Mouse (Mus musculus): ENCODE data around the gene Cdyl2. TPM values are rescaled to one million over a fixed set of nuclear protein-coding genes. Genes with fewer than 3 reads are reported as not detected.

Gene Cdyl2
- total RNA-seq (2021) = 10 to 100 TPM; 11.4 to 11.5 TPM
- long read RNA-seq, experiment 1, transcript Cdyl2-201 (7 exons, 2,411 nt) = major isoform, 5 of 6 reads
- long read RNA-seq, experiment 1, partial matches to known transcripts = 0 of 6 reads
- long read RNA-seq, experiment 1, other reads (novel, unspliced or antisense) = 1 of 6 reads
- long read RNA-seq, experiment 2, partial matches to known transcripts = 0 of 5 reads
- long read RNA-seq, experiment 2, other reads (novel, unspliced or antisense) = 2 of 5 reads

- peak; percentile 83 to 89 for DNase-seq (ENCODE audit: low spot score in 2 of 2)
Observed at GRCm38 (mm10) chr8:116732684-116733647, at the start of gene Cdyl2. Gene Cdyl2, minus strand, starts transcription at chr8:116732991.

DNA sequence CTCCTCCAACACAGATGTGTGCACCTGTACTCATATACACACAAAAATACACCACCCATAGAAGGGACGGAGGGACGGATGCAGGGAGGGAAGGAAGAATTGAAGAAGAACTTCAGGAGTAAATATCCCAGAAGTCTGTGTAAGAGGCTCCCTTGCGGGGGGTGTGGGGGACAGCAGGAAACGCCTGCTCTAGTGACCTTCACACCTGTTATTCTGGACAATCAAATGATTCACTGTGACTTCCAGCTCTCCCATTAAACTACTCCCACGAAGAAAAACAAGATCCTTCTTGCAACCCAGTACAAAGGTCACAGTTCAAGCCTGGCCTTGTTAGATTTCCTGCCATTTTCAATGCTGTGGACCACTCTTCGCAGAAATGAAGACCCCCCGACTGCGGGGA, 47.8 kb upstream of the Cdyl2 start:
- DNase-seq (ENCODE audit: low spot score in 2 of 2) = no peak

DNA sequence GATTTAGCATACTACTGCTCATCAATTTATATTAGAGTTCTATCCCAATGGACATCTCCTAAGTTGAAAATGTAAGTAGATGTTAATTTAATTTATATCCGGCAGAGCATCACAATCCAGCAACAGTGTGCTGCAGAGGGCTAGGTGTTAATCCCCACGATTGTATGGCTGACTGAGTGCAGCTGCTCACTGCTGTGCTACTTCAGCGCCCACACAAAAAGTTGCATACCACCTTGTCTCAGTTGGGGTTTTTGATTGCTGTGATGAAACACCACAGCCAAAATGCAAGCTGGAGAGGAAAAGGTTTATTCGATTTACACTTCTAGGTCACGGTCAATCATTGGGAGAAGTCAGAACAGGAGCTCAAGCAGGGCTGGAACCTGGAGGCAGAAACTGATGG, 41.4 kb upstream of the Cdyl2 start:
- DNase-seq (ENCODE audit: low spot score in 2 of 2) = no peak

DNA sequence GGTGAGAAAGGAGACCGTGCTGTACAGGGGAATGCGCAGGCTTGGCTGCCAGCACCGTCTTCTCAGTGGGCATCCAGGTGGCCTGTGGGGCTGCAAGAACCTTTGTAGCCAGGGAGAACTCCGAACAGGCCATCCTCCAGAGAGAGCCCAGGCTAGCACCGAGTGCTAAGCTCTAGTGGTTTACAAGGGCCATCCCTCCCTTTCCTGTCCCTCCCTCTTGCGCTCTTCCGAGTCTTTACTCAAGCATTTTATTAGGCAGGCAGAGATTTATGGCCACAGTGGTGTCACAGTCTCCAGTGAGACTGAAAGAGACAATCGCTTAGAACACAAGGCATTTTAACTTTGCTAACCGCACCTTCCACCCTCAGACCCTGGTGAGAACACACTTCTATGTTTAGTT, 39.9 kb upstream of the Cdyl2 start:
- DNase-seq (ENCODE audit: low spot score in 2 of 2) = no peak

- peak in 1 of 2 experiments; percentile 2 for DNase-seq (ENCODE audit: low spot score in 2 of 2)
Observed at GRCm38 (mm10) chr8:116771797-116772343, 39.1 kb upstream of the Cdyl2 start.

- DNase-seq (ENCODE audit: low spot score in 2 of 2) = no peak
Observed at GRCm38 (mm10) chr8:116770756-116771155, 38.0 kb upstream of the Cdyl2 start.

- DNase-seq (ENCODE audit: low spot score in 2 of 2) = no peak
Observed at GRCm38 (mm10) chr8:116756174-116756573, 23.4 kb upstream of the Cdyl2 start.

- no peak for DNase-seq (ENCODE audit: low spot score in 2 of 2)
Observed at GRCm38 (mm10) chr8:116755557-116755956, 22.8 kb upstream of the Cdyl2 start.

- no peak for DNase-seq (ENCODE audit: low spot score in 2 of 2)
Observed at GRCm38 (mm10) chr8:116740726-116741125, 7.9 kb upstream of the Cdyl2 start.

DNA sequence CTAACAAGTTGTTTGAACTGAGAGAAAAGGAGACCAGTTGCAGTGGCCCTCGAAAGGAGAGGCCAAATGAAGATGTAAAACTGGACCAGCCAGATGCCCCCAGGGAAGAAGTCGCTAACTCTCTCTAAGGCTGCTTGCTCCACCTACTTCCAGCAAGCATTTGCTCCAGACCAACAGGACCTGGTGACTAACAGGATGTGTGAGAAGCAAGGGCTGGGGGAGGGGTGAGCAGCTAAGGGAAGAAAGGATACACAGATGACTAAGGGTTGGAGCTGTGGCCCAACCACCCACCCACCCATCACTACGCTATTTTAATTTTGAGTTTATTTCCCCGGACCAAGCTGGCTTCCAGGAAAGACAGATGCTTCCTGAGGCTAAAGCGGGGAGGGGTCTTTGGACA, 2.5 kb upstream of the Cdyl2 start:
- no peak for DNase-seq (ENCODE audit: low spot score in 2 of 2)

DNA sequence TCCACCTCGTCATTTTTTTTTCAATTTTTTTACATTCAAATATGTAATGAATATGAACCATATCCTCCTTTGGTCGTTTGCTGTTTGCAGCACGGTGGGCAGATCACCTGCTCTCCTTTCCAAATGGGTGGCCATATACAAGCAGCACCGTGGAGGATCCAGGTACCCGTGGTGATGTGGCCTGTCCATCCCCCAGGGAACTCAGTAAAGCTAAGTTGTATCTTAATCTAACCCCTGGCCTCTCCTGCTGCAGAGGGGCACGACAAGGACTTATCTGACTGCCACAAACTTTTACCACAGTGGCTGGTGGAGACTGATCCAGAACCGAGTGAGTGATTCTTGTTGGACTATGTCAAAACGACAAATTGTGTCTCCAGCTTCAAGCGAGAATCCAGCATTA, 1.4 kb upstream of the Cdyl2 start:
- no peak for DNase-seq (ENCODE audit: low spot score in 2 of 2)

DNA sequence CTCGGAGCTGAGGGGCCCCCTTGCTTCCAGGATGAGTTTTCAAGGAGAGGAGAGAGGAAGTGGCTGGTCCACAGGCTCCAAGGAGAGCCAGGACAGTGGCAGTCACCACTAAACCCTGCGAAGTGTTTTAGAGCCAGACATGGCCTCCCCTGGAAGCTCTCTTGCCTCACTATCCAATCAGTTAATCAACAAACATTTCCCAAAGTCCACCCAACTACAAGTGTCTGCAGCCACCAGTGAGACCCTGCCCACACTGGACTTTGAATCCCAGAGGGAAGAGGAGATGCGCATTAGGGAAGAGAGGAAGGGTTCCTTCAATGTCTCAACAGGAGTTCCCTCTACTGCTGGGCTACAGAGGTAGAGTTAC, 840 bp upstream of the Cdyl2 start:
- DNase-seq (ENCODE audit: low spot score in 2 of 2) = no peak

- DNase-seq (ENCODE audit: low spot score in 2 of 2) = no peak
Observed at GRCm38 (mm10) chr8:116731976-116732683, 661 bp downstream of the Cdyl2 start.

DNA sequence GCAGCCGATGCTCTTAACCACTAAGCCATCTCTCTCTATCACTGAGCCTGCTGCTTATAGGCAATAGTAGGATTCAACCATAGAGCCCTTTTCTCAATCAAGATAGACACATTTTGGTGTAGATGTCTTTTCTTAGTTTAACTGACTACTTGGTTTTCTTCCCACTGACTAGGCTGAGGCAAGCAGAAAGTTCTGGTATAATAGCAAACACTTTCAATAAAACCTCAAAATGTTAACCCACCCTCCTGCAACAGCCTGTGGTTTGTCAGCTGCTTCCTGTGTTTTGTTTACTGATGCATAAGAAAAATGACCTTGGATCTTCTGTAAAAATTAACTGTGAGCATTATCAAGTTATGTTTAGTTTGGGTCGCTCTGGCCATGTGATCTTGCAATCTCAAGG, 11.3 kb downstream of the Cdyl2 start:
- DNase-seq (ENCODE audit: low spot score in 2 of 2) = no peak

DNA sequence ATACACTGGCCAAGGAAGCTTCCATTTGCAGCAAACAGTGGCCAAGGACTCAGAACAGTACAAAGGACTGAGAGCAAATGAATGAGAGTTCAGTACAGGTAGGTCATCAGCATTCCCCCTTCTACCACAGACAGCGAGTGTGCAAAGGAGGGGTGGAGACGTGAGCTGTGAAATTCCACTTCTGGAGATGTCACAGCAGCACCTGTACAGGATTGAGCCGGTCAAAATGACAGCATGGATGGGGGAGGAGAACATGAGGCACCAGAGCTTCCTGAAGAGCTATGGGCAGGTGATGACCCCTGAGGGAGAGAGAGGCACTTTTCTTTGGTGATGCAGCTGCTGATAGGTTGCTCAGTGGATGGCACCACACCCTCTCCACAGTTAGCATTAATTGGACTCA, 25.3 kb downstream of the Cdyl2 start:
- no peak for DNase-seq (ENCODE audit: low spot score in 2 of 2)

DNA sequence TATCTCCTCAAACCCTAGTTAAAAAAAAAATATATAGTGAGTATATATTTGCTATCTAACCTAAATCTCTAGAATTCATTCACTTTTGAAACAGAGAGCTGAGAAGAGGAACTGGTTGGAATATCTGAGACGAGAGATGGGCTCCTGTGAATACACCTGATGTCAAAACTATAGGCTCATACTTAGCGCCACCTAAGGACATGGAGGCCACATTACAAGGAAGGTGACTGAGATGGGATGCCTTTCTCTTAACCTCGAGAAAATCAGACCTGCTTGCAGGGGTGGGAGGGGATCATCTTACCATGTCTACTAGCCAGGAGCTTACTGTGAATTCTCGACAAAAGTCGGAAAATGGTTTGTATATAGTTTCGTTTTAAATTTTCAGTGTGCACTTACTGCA, 30.3 kb downstream of the Cdyl2 start:
- no peak for DNase-seq (ENCODE audit: low spot score in 2 of 2)

DNA sequence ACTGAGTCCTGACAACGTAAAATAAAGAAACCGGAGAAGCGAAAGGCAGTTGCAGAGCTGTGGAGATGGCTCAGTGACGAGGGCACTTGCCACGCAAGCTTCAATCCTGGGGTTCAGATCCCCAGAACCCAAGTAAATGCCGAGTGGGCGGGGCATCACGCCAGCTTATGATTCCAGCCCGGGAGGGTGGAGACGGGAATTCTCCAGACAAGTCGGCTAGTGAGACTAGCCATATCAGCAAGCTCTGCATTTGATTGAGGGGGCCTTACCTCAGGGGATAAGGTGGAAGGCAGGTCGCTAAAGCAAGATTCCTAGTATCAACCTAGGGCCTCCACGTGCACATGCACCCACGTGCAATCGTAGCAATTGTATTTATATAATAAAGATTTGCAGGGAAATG, 39.9 kb downstream of the Cdyl2 start:
- DNase-seq (ENCODE audit: low spot score in 2 of 2) = no peak

GRCm38 (mm10) chr8:116689741-116690140, 43.0 kb downstream of the Cdyl2 start:
- DNase-seq (ENCODE audit: low spot score in 2 of 2) = no peak

DNA sequence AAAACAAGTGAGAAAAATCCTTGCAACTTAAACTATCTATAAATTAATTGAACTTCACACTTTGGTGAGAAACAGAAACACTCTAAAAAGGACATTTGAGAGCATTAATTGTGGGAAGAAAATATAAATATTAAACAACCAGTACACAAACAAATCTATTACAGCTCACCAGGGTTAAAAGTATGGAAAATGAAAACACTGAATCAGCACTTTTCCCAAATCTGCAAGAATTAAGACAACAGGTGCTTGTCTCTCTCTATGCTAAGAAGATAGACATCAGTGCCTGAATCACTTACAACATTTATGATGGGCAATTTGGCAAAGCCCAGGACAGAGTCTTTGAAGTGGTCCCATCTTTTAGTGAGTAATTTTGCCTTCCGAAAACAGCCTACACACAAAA, 56.6 kb downstream of the Cdyl2 start:
- no peak for DNase-seq (ENCODE audit: low spot score in 2 of 2)

DNA sequence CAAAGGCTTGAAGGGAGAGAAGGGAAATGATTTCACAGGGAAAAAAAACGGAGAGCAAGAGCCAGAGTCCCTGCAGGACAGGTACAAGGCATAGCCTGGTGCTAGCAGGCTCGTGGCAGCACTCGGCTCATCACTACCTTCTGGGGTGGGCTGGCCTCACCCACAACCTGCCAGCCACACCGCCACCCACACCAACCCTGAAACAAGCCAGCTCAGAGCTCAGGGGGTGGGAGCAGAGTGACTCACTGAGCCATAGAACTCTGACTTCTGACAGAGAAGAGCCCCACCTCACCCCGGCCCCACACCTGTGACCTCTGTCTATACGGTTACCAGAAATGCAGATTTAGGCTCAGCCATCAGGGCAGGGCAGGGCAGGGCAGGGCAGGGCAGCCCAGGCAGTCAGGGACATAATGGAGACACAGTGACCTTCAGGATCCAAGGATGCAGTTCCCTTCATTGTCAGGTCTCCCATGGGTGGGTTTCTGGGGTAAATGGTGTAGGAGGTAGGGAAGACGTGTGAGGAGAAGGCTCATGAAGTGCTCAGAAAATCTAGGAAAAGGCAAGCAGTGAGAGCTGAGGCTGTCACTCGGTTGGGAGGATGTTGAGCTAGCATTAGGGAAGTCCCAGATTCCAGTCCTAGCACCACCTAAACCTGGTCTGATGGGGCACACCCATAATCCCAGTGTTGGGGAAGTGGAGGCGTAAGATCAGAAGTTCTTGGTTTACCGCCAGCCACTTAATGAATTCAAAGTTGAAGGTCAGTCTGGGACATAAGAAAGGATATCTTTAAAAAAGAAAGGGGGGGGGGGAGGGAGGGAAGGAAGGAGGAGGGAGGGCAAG, 58.6 kb downstream of the Cdyl2 start:
- DNase-seq (ENCODE audit: low spot score in 2 of 2) = no peak

DNA sequence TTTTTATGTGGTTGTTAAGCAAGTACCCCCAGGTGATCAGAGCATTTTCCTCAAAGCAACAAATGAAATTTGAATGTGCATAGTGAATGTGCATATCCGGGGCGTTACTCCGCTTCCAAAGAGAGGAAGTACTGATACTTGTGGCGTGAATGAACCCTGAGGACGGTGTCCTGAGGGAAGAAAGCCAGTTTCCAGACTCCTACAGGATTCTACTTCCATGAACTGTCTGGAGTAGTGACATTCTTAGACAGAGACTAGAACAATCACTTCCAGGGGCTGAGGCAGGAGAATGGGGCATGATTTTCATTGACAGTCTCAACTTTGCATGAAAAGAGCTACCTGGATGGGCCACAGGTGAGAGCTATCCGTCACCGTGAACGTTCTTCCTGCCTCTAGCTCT, 59.3 kb downstream of the Cdyl2 start:
- DNase-seq (ENCODE audit: low spot score in 2 of 2) = no peak

All from layer of hippocampus, postnatal 14 days (tissue).